Mouse (Mus musculus): Measurements from ENCODE around the gene Shmt1. TPM values are rescaled to one million over a fixed set of nuclear protein-coding genes. Genes with fewer than 3 reads are reported as not detected.

The Shmt1 gene
- total and polyA plus RNA-seq, 2 experiments = 214 to 239 TPM

GRCm38 (mm10) chr11:60837644-60838406 is 26.3 kb upstream of the Shmt1 start:
- 34% methylated on average over 10 of the region's 10 CpGs for WGBS
- peak; percentile 81 for DNase-seq (ENCODE audit: extremely low read depth, low read depth, low spot score)
- no peak overlapping the region for H3K9ac ChIP-seq (ENCODE audit: low read depth, low read length)
- H3K79me2 ChIP-seq (ENCODE audit: control insufficient read depth, insufficient read depth, low read length) = no peaks in the 10 kb centered on the region; the same call in 1 of the 2 replicates
- no peak for TF ChIP-seq CTCF (IDR thresholded peaks at IDR 0.05; ENCODE audit: low read depth, low read length)
- no peak for TF ChIP-seq POLR2A (IDR thresholded peaks at IDR 0.05; ENCODE audit: extremely low read depth, insufficient read depth, low read length)
- H3K36me3 ChIP-seq (ENCODE audit: control insufficient read depth, insufficient read depth, low read length) = no peaks in the 10 kb centered on the region
- peak overlapping the region; percentile 18; the same call in 1 of the 2 replicates for H3K27ac ChIP-seq (replicated peaks; ENCODE audit: insufficient read depth, low read depth, low read length)
- no peak overlapping the region for H3K4me3 ChIP-seq (ENCODE audit: insufficient read depth, low read depth, low read length)
- peaks cover 2% of the 10 kb centered on the region; the same call in 1 of the 2 replicates for H3K4me1 ChIP-seq (ENCODE audit: control insufficient read depth, insufficient read depth, low read length)
- no peaks in the 10 kb centered on the region for H3K27me3 ChIP-seq (ENCODE audit: control insufficient read depth, insufficient read depth, low read length)

DNA sequence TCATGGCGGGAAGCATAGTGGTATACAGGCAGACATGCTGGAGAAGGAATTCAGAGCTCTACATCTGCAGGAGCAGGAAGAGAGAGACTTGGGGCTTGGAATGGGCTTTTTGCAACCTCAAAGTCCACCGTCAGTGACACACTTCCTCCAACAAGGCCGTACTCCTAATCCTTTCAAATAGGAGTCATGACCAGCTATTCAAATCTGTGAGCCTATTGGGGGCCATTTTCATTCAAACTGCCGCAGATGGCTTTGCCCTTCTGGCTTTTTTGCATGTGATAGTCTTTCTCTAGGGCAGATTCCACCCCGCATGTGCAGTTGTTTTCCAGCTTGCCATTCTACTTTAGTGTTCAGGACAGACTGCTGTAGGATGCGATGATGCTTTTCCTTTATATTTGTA is 25.4 kb upstream of the Shmt1 start:
- H3K36me3 ChIP-seq (ENCODE audit: control insufficient read depth, insufficient read depth, low read length) = no peaks in the 10 kb centered on the region
- no peak overlapping the region for H3K27ac ChIP-seq (replicated peaks; ENCODE audit: insufficient read depth, low read depth, low read length)
- no peak overlapping the region for H3K4me3 ChIP-seq (ENCODE audit: insufficient read depth, low read depth, low read length)
- H3K4me1 ChIP-seq (ENCODE audit: control insufficient read depth, insufficient read depth, low read length) = peaks cover 2% of the 10 kb centered on the region; the same call in 1 of the 2 replicates
- no peak for DNase-seq (ENCODE audit: extremely low read depth, low read depth, low spot score)
- TF ChIP-seq CTCF (IDR thresholded peaks at IDR 0.05; ENCODE audit: low read depth, low read length) = no peak
- no peak for TF ChIP-seq POLR2A (IDR thresholded peaks at IDR 0.05; ENCODE audit: extremely low read depth, insufficient read depth, low read length)
- 96% methylated on average over 6 of the region's 6 CpGs for WGBS
- H3K9ac ChIP-seq (ENCODE audit: low read depth, low read length) = no peak overlapping the region
- H3K27me3 ChIP-seq (ENCODE audit: control insufficient read depth, insufficient read depth, low read length) = no peaks in the 10 kb centered on the region
- no peaks in the 10 kb centered on the region; the same call in 1 of the 2 replicates for H3K79me2 ChIP-seq (ENCODE audit: control insufficient read depth, insufficient read depth, low read length)

GRCm38 (mm10) chr11:60830433-60831052 is 19.0 kb upstream of the Shmt1 start, which contains the start of gene Dhrs7b:
Gene Dhrs7b (plus strand): TSS chr11:60830631.
- H3K27me3 ChIP-seq (ENCODE audit: control insufficient read depth, insufficient read depth, low read length) = no peaks in the 10 kb centered on the region
- H3K4me3 ChIP-seq (ENCODE audit: insufficient read depth, low read depth, low read length) = peak within 1 kb of the TSS; percentile 76
- DNase-seq (ENCODE audit: extremely low read depth, low read depth, low spot score) = peak; percentile 97
- H3K79me2 ChIP-seq (ENCODE audit: control insufficient read depth, insufficient read depth, low read length) = no peaks in the 10 kb centered on the region
- TF ChIP-seq POLR2A (IDR thresholded peaks at IDR 0.05; ENCODE audit: extremely low read depth, insufficient read depth, low read length) = no peak
- TF ChIP-seq CTCF (IDR thresholded peaks at IDR 0.05; ENCODE audit: low read depth, low read length) = no peak
- H3K36me3 ChIP-seq (ENCODE audit: control insufficient read depth, insufficient read depth, low read length) = no peaks in the 10 kb centered on the region
- H3K27ac ChIP-seq (replicated peaks; ENCODE audit: insufficient read depth, low read depth, low read length) = peak within 1 kb of the TSS; percentile 78
- peak within 1 kb of the TSS; percentile 83 for H3K9ac ChIP-seq (ENCODE audit: low read depth, low read length)
- H3K4me1 ChIP-seq (ENCODE audit: control insufficient read depth, insufficient read depth, low read length) = peaks cover 10% of the 10 kb centered on the region
- under 1% methylated on average over 34 of the region's 34 CpGs for WGBS

- WGBS = 23% methylated on average over 2 of the region's 2 CpGs
- H3K36me3 ChIP-seq (ENCODE audit: control insufficient read depth, insufficient read depth, low read length) = no peaks in the 10 kb centered on the region
- H3K79me2 ChIP-seq (ENCODE audit: control insufficient read depth, insufficient read depth, low read length) = no peaks in the 10 kb centered on the region
- H3K4me3 ChIP-seq (ENCODE audit: insufficient read depth, low read depth, low read length) = no peak overlapping the region
- no peaks in the 10 kb centered on the region for H3K27me3 ChIP-seq (ENCODE audit: control insufficient read depth, insufficient read depth, low read length)
- H3K4me1 ChIP-seq (ENCODE audit: control insufficient read depth, insufficient read depth, low read length) = peaks cover 10% of the 10 kb centered on the region
- no peak overlapping the region for H3K9ac ChIP-seq (ENCODE audit: low read depth, low read length)
- TF ChIP-seq POLR2A (IDR thresholded peaks at IDR 0.05; ENCODE audit: extremely low read depth, insufficient read depth, low read length) (no peak), CTCF (IDR thresholded peaks at IDR 0.05; ENCODE audit: low read depth, low read length) (peak; percentile 46; the same call in 1 of the 2 replicates)
- DNase-seq (ENCODE audit: extremely low read depth, low read depth, low spot score) = peak; percentile 79
- H3K27ac ChIP-seq (replicated peaks; ENCODE audit: insufficient read depth, low read depth, low read length) = no peak overlapping the region
These were observed 17.4 kb upstream of the Shmt1 start for GRCm38 (mm10) chr11:60828903-60829302.

DNA sequence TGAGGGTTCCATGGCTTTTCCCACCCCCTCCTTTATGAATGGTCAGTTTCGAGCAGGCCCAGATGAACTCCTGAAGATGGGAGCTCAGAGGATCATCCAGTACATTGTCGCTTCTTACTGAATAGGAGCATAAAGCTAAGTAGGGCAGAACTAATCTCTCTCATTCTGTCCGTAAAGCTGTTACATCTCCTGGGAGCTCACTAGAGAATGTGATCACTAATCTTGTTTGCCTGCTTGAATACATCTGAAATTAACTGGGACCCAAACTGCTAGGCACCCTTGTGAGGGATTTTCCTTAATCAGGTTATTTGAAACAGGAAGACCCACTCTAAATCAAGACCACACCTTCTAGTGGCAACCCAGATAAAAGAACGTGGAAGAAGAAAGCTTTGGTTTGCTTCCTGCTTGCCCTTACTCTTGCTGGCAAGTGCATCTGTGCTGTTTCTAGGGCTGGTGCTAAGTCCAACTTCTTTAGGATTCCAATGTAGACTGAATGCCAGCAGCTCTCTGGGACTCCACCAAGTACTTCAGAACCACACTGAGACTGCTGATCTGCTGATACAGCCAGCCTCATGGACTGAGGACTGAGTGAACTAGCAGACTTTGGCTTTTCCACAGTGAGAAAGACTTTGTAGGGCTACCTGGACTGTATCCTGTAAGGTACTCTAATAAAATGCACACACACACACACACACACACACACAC is 15.9 kb upstream of the Shmt1 start:
- peak; percentile 86 for DNase-seq (ENCODE audit: extremely low read depth, low read depth, low spot score)
- 63% methylated on average over 4 of the region's 4 CpGs for WGBS
- TF ChIP-seq POLR2A (IDR thresholded peaks at IDR 0.05; ENCODE audit: extremely low read depth, insufficient read depth, low read length) = no peak
- no peak for TF ChIP-seq CTCF (IDR thresholded peaks at IDR 0.05; ENCODE audit: low read depth, low read length)

More for the DNA sequence above, 15.9 kb upstream of the Shmt1 start:
- H3K4me1 ChIP-seq (ENCODE audit: control insufficient read depth, insufficient read depth, low read length) = peaks cover 10% of the 10 kb centered on the region
- H3K27ac ChIP-seq (replicated peaks; ENCODE audit: insufficient read depth, low read depth, low read length) = peak overlapping the region; percentile 6; the same call in 1 of the 2 replicates
- no peak overlapping the region for H3K9ac ChIP-seq (ENCODE audit: low read depth, low read length)
- H3K36me3 ChIP-seq (ENCODE audit: control insufficient read depth, insufficient read depth, low read length) = no peaks in the 10 kb centered on the region
- no peak overlapping the region for H3K4me3 ChIP-seq (ENCODE audit: insufficient read depth, low read depth, low read length)
- no peaks in the 10 kb centered on the region for H3K27me3 ChIP-seq (ENCODE audit: control insufficient read depth, insufficient read depth, low read length)
- H3K79me2 ChIP-seq (ENCODE audit: control insufficient read depth, insufficient read depth, low read length) = no peaks in the 10 kb centered on the region
